11 mouse cellular contexts compared by ENCODE assay signal in genomic region chr12:85619283-85619897, GRCm38 (mm10). TPM values are rescaled to one million over a fixed set of nuclear protein-coding genes. Genes with fewer than 3 reads are reported as not detected.
DNase-seq lines count a peak whose midpoint lies in the region; ATAC-seq and TF ChIP-seq lines count a peak whose summit lies in the region.
"Had no signal": no experiment of that assay in that cellular context is flagged by ENCODE, and none has a peak within 500 bp of the region (broad histone marks: within the 10 kb centered on the region; RNA-seq: fewer than 3 reads in every experiment).

No protein-coding gene starts in this region.

- H3K4me3 ChIP-seq in midbrain, embryonic 10.5 days: no peak overlapping the region
- no peak overlapping the region for H3K4me3 ChIP-seq in midbrain, embryonic 11.5 days (ENCODE audit: low read depth, low read length)
- H3K4me3 ChIP-seq in hindbrain, embryonic 15.5 days: no peak overlapping the region
- no peak overlapping the region for H3K4me3 ChIP-seq in small intestine, adult 2 months (ENCODE audit: low read depth, low read length)
- H3K4me3 ChIP-seq: stomach, embryonic 15.5 days had no signal

- H3K4me1 ChIP-seq in midbrain, embryonic 10.5 days: peaks cover 26% of the 10 kb centered on the region
- peaks cover 5% of the 10 kb centered on the region for H3K4me1 ChIP-seq in midbrain, embryonic 11.5 days (ENCODE audit: control insufficient read depth, insufficient read depth, low read length)
- H3K4me1 ChIP-seq in hindbrain, embryonic 15.5 days (replicated peaks): peaks cover 33% of the 10 kb centered on the region
- peaks cover 12% of the 10 kb centered on the region for H3K4me1 ChIP-seq in small intestine, adult 2 months (ENCODE audit: control insufficient read depth, insufficient read depth, insufficient read length, low read length)

- no peaks in the 10 kb centered on the region for H3K36me3 ChIP-seq in midbrain, embryonic 10.5 days
- no peaks in the 10 kb centered on the region for H3K36me3 ChIP-seq in midbrain, embryonic 11.5 days (ENCODE audit: control insufficient read depth, insufficient read depth, low read length)
- H3K36me3 ChIP-seq in hindbrain, embryonic 15.5 days: peaks cover 3% of the 10 kb centered on the region
- H3K36me3 ChIP-seq in small intestine, adult 2 months (ENCODE audit: control insufficient read depth, insufficient read depth, low read length): no peaks in the 10 kb centered on the region
- H3K36me3 ChIP-seq: stomach, embryonic 15.5 days had no signal

- no peaks in the 10 kb centered on the region for H3K27me3 ChIP-seq in midbrain, embryonic 10.5 days (ENCODE audit: low read depth, poor library complexity, severe bottlenecking)
- H3K27me3 ChIP-seq in midbrain, embryonic 11.5 days (ENCODE audit: control insufficient read depth, insufficient read depth, low read length): no peaks in the 10 kb centered on the region
- no peaks in the 10 kb centered on the region for H3K27me3 ChIP-seq in hindbrain, embryonic 15.5 days
- no peaks in the 10 kb centered on the region for H3K27me3 ChIP-seq in small intestine, adult 2 months (ENCODE audit: control insufficient read depth, insufficient read depth, low read length)
- H3K27me3 ChIP-seq: stomach, embryonic 15.5 days had no signal

- H3K9ac ChIP-seq in midbrain, embryonic 11.5 days (ENCODE audit: low read length): no peak overlapping the region
- H3K9ac ChIP-seq in hindbrain, embryonic 15.5 days: no peak overlapping the region
- H3K9ac ChIP-seq: stomach, embryonic 15.5 days had no signal

- no peak for TF ChIP-seq CTCF in small intestine, adult 2 months (IDR thresholded peaks at IDR 0.05; ENCODE audit: extremely low read depth, insufficient read length, insufficient replicate concordance, low read depth, low read length)

- no peak overlapping the region for H3K4me2 ChIP-seq in midbrain, embryonic 11.5 days
- no peak overlapping the region for H3K4me2 ChIP-seq in hindbrain, embryonic 15.5 days
- H3K4me2 ChIP-seq: stomach, embryonic 15.5 days had no signal

- 88% methylated on average over 7 of the region's 7 CpGs for WGBS in midbrain, embryonic 10.5 days
- 85% methylated on average over 7 of the region's 7 CpGs for WGBS in midbrain, embryonic 11.5 days
- WGBS in hindbrain, embryonic 15.5 days: 56% methylated on average over 7 of the region's 7 CpGs
- 46% methylated on average over 7 of the region's 7 CpGs for WGBS in small intestine, adult 2 months

- peak overlapping the region; percentile 70; the same call in 1 of the 2 replicates for H3K27ac ChIP-seq in midbrain, embryonic 10.5 days (replicated peaks)
- no peak overlapping the region for H3K27ac ChIP-seq in midbrain, embryonic 11.5 days (ENCODE audit: low read depth, low read length)
- H3K27ac ChIP-seq in hindbrain, embryonic 15.5 days (replicated peaks): peak overlapping the region; percentile 74
- 0 out of 2 replicates have a peak overlapping the region, but pooled peaks have one; percentile 9 for H3K27ac ChIP-seq in small intestine, adult 2 months (ENCODE audit: insufficient read depth, low read depth, low read length)
- H3K27ac ChIP-seq: stomach, embryonic 15.5 days had no signal

- ATAC-seq in midbrain, embryonic 11.5 days (ENCODE audit: low FRiP score): no peak
- ATAC-seq in hindbrain, embryonic 15.5 days (ENCODE audit: low FRiP score, low read depth): no peak
- ATAC-seq: activated CD4-positive, CD25-positive, alpha-beta regulatory T cell, adult 4 months; inflammation-experienced regulatory T-cells, adult 6 months had no signal

- intact Hi-C loops in left cerebral cortex, postnatal 25 days (cut with DNase I): no loop called here

- no peaks in the 10 kb centered on the region for H3K9me3 ChIP-seq in midbrain, embryonic 10.5 days (replicated peaks)
- no peaks in the 10 kb centered on the region for H3K9me3 ChIP-seq in midbrain, embryonic 11.5 days (ENCODE audit: control insufficient read depth, low read length)
- H3K9me3 ChIP-seq in hindbrain, embryonic 15.5 days: no peaks in the 10 kb centered on the region
- H3K9me3 ChIP-seq: stomach, embryonic 15.5 days had no signal

- DNase-seq in midbrain, embryonic 10.5 days (ENCODE audit: low spot score): no peak
- DNase-seq in midbrain, embryonic 11.5 days (ENCODE audit: low spot score, missing footprints): no peak
- peak; percentile 68 for DNase-seq in cerebellum, adult 11-12 months
- DNase-seq in layer of hippocampus, postnatal 25 days (ENCODE audit: extremely low spot score in 1 of 2, low spot score in 1 of 2): no peak
- DNase-seq in left cerebral cortex, postnatal 25 days (ENCODE audit: low spot score in 2 of 2): no peak
- DNase-seq: liver had no signal

- no peak for TF ChIP-seq POLR2A in small intestine, adult 2 months (IDR thresholded peaks at IDR 0.05; ENCODE audit: low read depth, low read length)

RNA-seq across cellular contexts. Expression of gene Jdp2, which starts 20.6 kb away (rescaled TPM):
- 0.49 TPM in 1 of 2 replicates, not detected in the other for polyA plus RNA-seq in midbrain, embryonic 10.5 days (2016; fragmentation: Nextera tagmentation; extraction: Ambion mirVana)
- polyA plus RNA-seq in midbrain, embryonic 11.5 days (2014; fragmentation: Nextera tagmentation; extraction: Ambion mirVana): 0.11 and 0.29 TPM in 2 replicates
- polyA plus RNA-seq in hindbrain, embryonic 15.5 days (2015; fragmentation: Nextera tagmentation; extraction: Ambion mirVana): 0.54 and 0.64 TPM in 2 replicates
- 2.8 and 8.2 TPM in 2 replicates for polyA plus RNA-seq in small intestine, adult 2 months (2012; rRNA removed)
- 10 to 100 TPM; 40.6 to 42.3 TPM for total RNA-seq in layer of hippocampus, postnatal 25 days (2021)
- total RNA-seq in left cerebral cortex, postnatal 25 days (2021): 10 to 100 TPM; 66.6 to 75.2 TPM
- polyA plus RNA-seq: activated CD4-positive, CD25-positive, alpha-beta regulatory T cell, adult 4 months had no signal
